Comparison of ENCODE assay signal across 7 mouse cellular contexts in genomic region chr5:64701780-64702231, GRCm38 (mm10).
DNase-seq lines count a peak whose midpoint lies in the region; ATAC-seq and TF ChIP-seq lines count a peak whose summit lies in the region.

No protein-coding gene starts in this region.

- no peaks in the 10 kb centered on the region for H3K36me3 ChIP-seq in embryonic facial prominence, embryonic 10.5 days (replicated peaks)

- peak; percentile 61 for ATAC-seq in inflammation-experienced regulatory T-cells, adult 6 months

- H3K4me1 ChIP-seq in bone marrow, adult 2 months (ENCODE audit: control insufficient read depth, insufficient read depth, low read length), result peaks cover 8% of the 10 kb centered on the region
- peaks cover 29% of the 10 kb centered on the region for H3K4me1 ChIP-seq in embryonic facial prominence, embryonic 10.5 days

- intact Hi-C loops in gastrocnemius, postnatal 36 days (cut with DNase I), result no loop called here

- TF ChIP-seq POLR2A in bone marrow, adult 2 months (IDR thresholded peaks at IDR 0.05; ENCODE audit: borderline replicate concordance, control insufficient read depth, low read depth, low read length), result peak; percentile 15; the same call in 1 of the 2 replicates

- peak overlapping the region; percentile 48 for H3K4me3 ChIP-seq in bone marrow, adult 2 months (replicated peaks; ENCODE audit: control insufficient read depth, low read depth, low read length)
- no peak overlapping the region for H3K4me3 ChIP-seq in embryonic facial prominence, embryonic 10.5 days

- peak overlapping the region; percentile 69 for H3K27ac ChIP-seq in bone marrow, adult 2 months (ENCODE audit: control insufficient read depth, insufficient read depth, low read depth, low read length, poor library complexity)
- peak overlapping the region; percentile 85 for H3K27ac ChIP-seq in embryonic facial prominence, embryonic 10.5 days (replicated peaks)

- peak; percentile 34 for DNase-seq in embryonic facial prominence, embryonic 10.5 days (ENCODE audit: low spot score)
- DNase-seq in gastrocnemius, postnatal 36 days, result peak; percentile 58 to 65
- peak; percentile 42 to 78 for DNase-seq in left cerebral cortex, adult 8-10 months (ENCODE audit: low spot score in 2 of 2)
- DNase-seq in lung, postnatal 4 days, result peak; percentile 87 to 93
- DNase-seq in right cerebral cortex, postnatal 14 days, result peak; percentile 59

- TF ChIP-seq CTCF in bone marrow, adult 2 months (IDR thresholded peaks at IDR 0.05; ENCODE audit: control insufficient read depth, insufficient read depth, low read length), result no peak

- no peaks in the 10 kb centered on the region for H3K27me3 ChIP-seq in embryonic facial prominence, embryonic 10.5 days (replicated peaks; ENCODE audit: low read depth, poor library complexity, severe bottlenecking)

- WGBS in bone marrow, adult 2 months, result 5% methylated on average over 7 of the region's 7 CpGs
- 31% methylated on average over 7 of the region's 7 CpGs for WGBS in embryonic facial prominence, embryonic 10.5 days

- H3K9me3 ChIP-seq in embryonic facial prominence, embryonic 10.5 days, result no peaks in the 10 kb centered on the region

Comparison
In these comparisons a context has a peak if more than half of its experiments do, and no peak if none do; other contexts are left out.
1. DNase-seq: peak in every context shown above with its lines; median percentile 90 in lung, postnatal 4 days; 62 in gastrocnemius, postnatal 36 days; 60 in left cerebral cortex, adult 8-10 months; 59 in right cerebral cortex, postnatal 14 days; 34 in embryonic facial prominence, embryonic 10.5 days.